Mouse (Mus musculus) forebrain, embryonic 14.5 days (tissue): ENCODE measurements around the gene Nfatc2ip. TPM values are rescaled to one million over a fixed set of nuclear protein-coding genes. Genes with fewer than 3 reads are reported as not detected.

Experiments
- ATAC-seq: fragments of 200-750 bp; cut with Nextera tagmentation; 2 replicates; pipeline ENCODE4 v1.8.0; 2017; ENCODE audit warnings: mild to moderate bottlenecking, moderate library complexity
- DNase-seq: peaks from one replicate; pipeline ENCODE4 v3.0.0-alpha.2; 2015; ENCODE audit warnings: low spot score
- H3K27ac ChIP-seq: fragments of 300-500 bp; sonication (generic); 2 replicates; pipeline ENCODE4 v1.5.1; 2014; ENCODE audit warnings: low read depth, mild to moderate bottlenecking, control low read depth, low read length, moderate library complexity
- H3K27me3 ChIP-seq: fragments of 300-500 bp; sonication (generic); replicated peaks from 2 replicates; pipeline ENCODE4 v1.6.1; 2014; ENCODE audit warnings: low read length, control low read depth, mixed read lengths; ENCODE audit not compliant: control insufficient read depth, insufficient read depth
- H3K36me3 ChIP-seq: fragments of 300-500 bp; sonication (generic); 2 replicates; pipeline ENCODE4 v1.6.1; 2014; ENCODE audit warnings: low read length, control low read depth; ENCODE audit not compliant: control insufficient read depth, insufficient read depth
- H3K4me1 ChIP-seq: fragments of 300-500 bp; sonication (generic); 2 replicates; pipeline ENCODE4 v1.6.1; 2014; ENCODE audit warnings: antibody characterized with exemption, low read length, control low read depth; ENCODE audit not compliant: control insufficient read depth, insufficient read depth
- H3K4me2 ChIP-seq: fragments of 300-500 bp; sonication (generic); 2 replicates; pipeline ENCODE4 v1.6.1; 2014; ENCODE audit warnings: mild to moderate bottlenecking, control low read depth, low read length
- H3K4me3 ChIP-seq: fragments of 300-500 bp; sonication (generic); 2 replicates; pipeline ENCODE4 v1.5.1; 2014; ENCODE audit warnings: low read depth, low read length, control low read depth
- H3K9ac ChIP-seq: fragments of 300-500 bp; sonication (generic); 2 replicates; pipeline ENCODE4 v1.6.1; 2014; ENCODE audit warnings: mild to moderate bottlenecking, low read length, control low read depth, moderate library complexity
- H3K9me3 ChIP-seq: fragments of 300-500 bp; sonication (generic); replicated peaks from 2 replicates; pipeline ENCODE4 v1.6.1; 2016; ENCODE audit warnings: low read length, control low read depth, mixed read lengths; ENCODE audit not compliant: control insufficient read depth
- WGBS: fragments of 180-500 bp; shearing (Covaris S2); extraction: QIAGEN DNeasy Blood & Tissue Kit; methylation state at CpG from one replicate; pipeline ENCODE4 v1.1.7; 2014; 5-methylcytosine and 5-hydroxymethylcytosine counted together
- microRNA-seq: library from miRNA; unstranded; fragments of <30 nt; microRNA quantifications from one replicate; pipeline ENCODE4, GENCODE M21; 2016
- polyA plus RNA-seq: library from polyadenylated mRNA; unstranded; fragments of >200 nt; fragmentation: Nextera tagmentation; extraction: Ambion mirVana; gene quantifications from 2 replicates; pipeline ENCODE4 v1.2.1, GENCODE M21; 2014

The Nfatc2ip gene
- polyA plus RNA-seq, 1 experiment from 2014 or later, result 3.7 TPM

DNA sequence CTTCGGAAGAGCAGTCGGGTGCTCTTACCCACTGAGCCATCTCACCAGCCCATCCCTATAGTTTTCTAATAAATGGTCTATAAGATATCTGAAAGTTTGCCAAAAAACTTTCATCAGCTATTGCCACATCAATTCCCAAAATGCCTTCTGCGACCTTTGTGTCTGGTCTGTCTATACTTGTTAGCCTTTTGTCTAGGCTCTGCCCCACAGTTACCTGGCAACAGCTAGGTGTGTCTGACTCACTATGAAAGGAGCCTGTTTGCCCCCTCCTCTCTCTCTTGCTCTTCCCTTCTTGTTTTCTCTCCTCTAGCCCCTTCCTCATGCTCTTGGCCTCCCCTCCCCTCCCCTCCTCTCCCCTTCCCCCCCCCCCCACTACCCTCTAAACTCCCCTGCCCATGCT lies 51.0 kb downstream of the Nfatc2ip start:
- Histone ChIP-seq H3K4me3 (no peak overlapping the region), H3K4me1 (no peaks in the 10 kb centered on the region), H3K9me3 (no peaks in the 10 kb centered on the region), H3K4me2 (no peak overlapping the region), H3K9ac (no peak overlapping the region), H3K27me3 (no peaks in the 10 kb centered on the region), H3K27ac (no peak overlapping the region), H3K36me3 (no peaks in the 10 kb centered on the region)
- ATAC-seq, result no peak
- WGBS, result 66% methylated on average over 3 of the region's 3 CpGs
- no peak for DNase-seq

DNA sequence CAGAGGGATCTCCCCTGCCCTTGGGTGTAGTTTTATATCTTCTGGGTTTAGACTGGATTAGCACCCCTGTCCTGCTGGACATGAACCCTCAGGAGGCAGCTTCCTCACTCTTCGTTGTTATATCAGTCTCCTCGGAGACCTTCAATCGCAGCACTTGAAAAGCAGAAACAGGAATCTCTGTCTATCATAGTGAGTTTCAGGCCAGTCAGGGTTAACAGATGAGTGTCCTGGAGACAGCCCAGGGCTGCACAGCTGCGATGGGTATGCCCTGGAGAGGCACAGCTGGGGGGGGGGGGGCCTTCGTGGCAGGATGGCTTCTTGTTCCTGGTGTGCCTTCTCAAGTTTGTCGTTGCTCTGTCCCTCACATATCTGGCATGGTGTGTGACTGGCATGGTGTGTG lies 55.6 kb downstream of the Nfatc2ip start:
- no peak for DNase-seq
- ATAC-seq, result no peak
- Histone ChIP-seq H3K9ac (no peak overlapping the region), H3K4me3 (no peak overlapping the region), H3K36me3 (no peaks in the 10 kb centered on the region), H3K9me3 (no peaks in the 10 kb centered on the region), H3K27me3 (no peaks in the 10 kb centered on the region), H3K4me2 (no peak overlapping the region), H3K4me1 (no peaks in the 10 kb centered on the region), H3K27ac (no peak overlapping the region)
- WGBS, result 59% methylated on average over 6 of the region's 6 CpGs

GRCm38 (mm10) chr7:126340206-126340618 lies 56.3 kb downstream of the Nfatc2ip start:
- WGBS, result 80% methylated on average over 6 of the region's 6 CpGs
- Histone ChIP-seq H3K27ac (no peak overlapping the region), H3K36me3 (no peaks in the 10 kb centered on the region), H3K4me2 (no peak overlapping the region), H3K4me1 (no peaks in the 10 kb centered on the region), H3K9me3 (no peaks in the 10 kb centered on the region), H3K27me3 (no peaks in the 10 kb centered on the region), H3K4me3 (no peak overlapping the region), H3K9ac (no peak overlapping the region)
- ATAC-seq (no peak), DNase-seq (no peak)

GRCm38 (mm10) chr7:126339521-126339971 lies 57.0 kb downstream of the Nfatc2ip start:
- H3K4me1 ChIP-seq, result no peaks in the 10 kb centered on the region
- H3K4me2 ChIP-seq, result no peak overlapping the region
- H3K27me3 ChIP-seq, result no peaks in the 10 kb centered on the region
- ATAC-seq (no peak), DNase-seq (no peak)
- 78% methylated on average over 8 of the region's 8 CpGs for WGBS
- no peak overlapping the region for H3K4me3 ChIP-seq
- H3K27ac ChIP-seq, result no peak overlapping the region
- no peaks in the 10 kb centered on the region for H3K36me3 ChIP-seq
- no peak overlapping the region for H3K9ac ChIP-seq
- no peaks in the 10 kb centered on the region for H3K9me3 ChIP-seq

- ATAC-seq (no peak), DNase-seq (no peak)
- no peak overlapping the region for H3K9ac ChIP-seq
- H3K27me3 ChIP-seq, result no peaks in the 10 kb centered on the region
- H3K27ac ChIP-seq, result no peak overlapping the region
- H3K4me3 ChIP-seq, result no peak overlapping the region
- 83% methylated on average over 8 of the region's 8 CpGs for WGBS
- H3K9me3 ChIP-seq, result no peaks in the 10 kb centered on the region
- no peaks in the 10 kb centered on the region for H3K36me3 ChIP-seq
- H3K4me1 ChIP-seq, result no peaks in the 10 kb centered on the region
- H3K4me2 ChIP-seq, result no peak overlapping the region
These were observed 57.6 kb downstream of the Nfatc2ip start for GRCm38 (mm10) chr7:126338906-126339305.

DNA sequence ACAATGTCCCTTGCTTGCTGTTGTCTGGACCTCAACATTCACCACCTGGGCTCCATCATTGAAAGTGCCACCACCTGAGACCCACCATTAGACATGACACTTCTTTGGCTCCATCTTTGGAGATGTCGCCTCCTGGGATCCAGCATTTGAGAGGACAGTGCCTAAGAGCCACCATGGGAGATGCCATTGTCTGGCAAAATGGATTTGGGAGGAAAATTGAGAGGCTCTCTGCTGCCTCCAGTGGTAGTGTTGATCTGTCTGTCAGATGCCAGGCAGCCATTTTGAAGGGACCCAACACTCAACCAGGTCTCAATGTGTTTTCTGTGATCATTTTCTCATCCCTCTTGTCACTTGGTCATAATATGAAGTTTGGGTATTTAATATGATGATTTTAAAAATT lies 61.0 kb downstream of the Nfatc2ip start:
- DNase-seq, result no peak
- Histone ChIP-seq H3K9me3 (no peaks in the 10 kb centered on the region), H3K9ac (no peak overlapping the region), H3K4me3 (no peak overlapping the region), H3K27ac (no peak overlapping the region), H3K4me2 (no peak overlapping the region), H3K27me3 (no peaks in the 10 kb centered on the region), H3K36me3 (no peaks in the 10 kb centered on the region), H3K4me1 (no peaks in the 10 kb centered on the region)
- 91% methylated on average over 1 of the region's 1 CpGs for WGBS
- ATAC-seq, result no peak

Small RNA genes within 50 kb of the gene (microRNA-seq; reads per million reads assigned to microRNA genes)
- not detected for gene Mir7058

Other genes starting within 250 kb of the Nfatc2ip start
- gene Xpo6, start 196.2 kb downstream of the Nfatc2ip start, polyA plus RNA-seq, result 46.1 and 48.6 TPM in 2 replicates
- gene Sbk1, start 124.1 kb downstream of the Nfatc2ip start, polyA plus RNA-seq, result 289 and 315 TPM in 2 replicates
- gene Lat, start 27.2 kb downstream of the Nfatc2ip start, polyA plus RNA-seq, result 0.50 and 0.91 TPM in 2 replicates
- 48.4 and 53.8 TPM in 2 replicates for gene Spns1, start 19.3 kb downstream of the Nfatc2ip start, polyA plus RNA-seq
- gene Cd19, start 18.2 kb upstream of the Nfatc2ip start, polyA plus RNA-seq, result 0.33 TPM in 1 of 2 replicates, not detected in the other
- 15.6 and 21.4 TPM in 2 replicates for gene Rabep2, start 32.0 kb upstream of the Nfatc2ip start, polyA plus RNA-seq
- gene Atp2a1, start 66.4 kb upstream of the Nfatc2ip start, polyA plus RNA-seq, result 0.12 and 0.24 TPM in 2 replicates
- gene Sh2b1, start 78.7 kb upstream of the Nfatc2ip start, polyA plus RNA-seq, result 49.2 and 59.5 TPM in 2 replicates
- 135 and 147 TPM in 2 replicates for gene Tufm, start 90.6 kb upstream of the Nfatc2ip start, polyA plus RNA-seq
- gene Atxn2l, start 106.7 kb upstream of the Nfatc2ip start, polyA plus RNA-seq, result 36.5 and 46.3 TPM in 2 replicates
- 163 and 182 TPM in 2 replicates for gene Eif3c, start 169.7 kb upstream of the Nfatc2ip start, polyA plus RNA-seq
- 0.21 and 0.44 TPM in 2 replicates for gene Apobr, start 188.2 kb upstream of the Nfatc2ip start, polyA plus RNA-seq
- 24.0 and 28.0 TPM in 2 replicates for gene Cln3, start 189.1 kb upstream of the Nfatc2ip start, polyA plus RNA-seq
- gene Il27, start 198.2 kb upstream of the Nfatc2ip start, polyA plus RNA-seq, result not detected in 2 replicates
- gene Nupr1, start 234.1 kb upstream of the Nfatc2ip start, polyA plus RNA-seq, result 7.0 and 8.5 TPM in 2 replicates